Mouse (Mus musculus) kidney, embryonic 14.5 days (tissue): ENCODE measurements around the gene Sgf29. TPM values are rescaled to one million over a fixed set of nuclear protein-coding genes. Genes with fewer than 3 reads are reported as not detected.
A peak's percentile ranks its signal among the peaks of the same experiment; 100 is the strongest.

Source experiments
- ATAC-seq: fragments of 200-750 bp; cut with Nextera tagmentation; 2 replicates; pipeline ENCODE4 v1.8.0; 2017; ENCODE audit warnings: moderate number of reproducible peaks, mild to moderate bottlenecking, moderate TSS enrichment, moderate library complexity; ENCODE audit not compliant: low FRiP score, low TSS enrichment
- H3K27ac ChIP-seq: fragments of 300-500 bp; sonication (generic); 2 replicates; pipeline ENCODE4 v1.5.1; 2014; ENCODE audit warnings: low read depth, mild to moderate bottlenecking, low read length, moderate library complexity, mixed read lengths
- H3K27me3 ChIP-seq: fragments of 300-500 bp; sonication (generic); 2 replicates; pipeline ENCODE4 v1.6.1; 2014; ENCODE audit warnings: mild to moderate bottlenecking, low read length; ENCODE audit not compliant: control insufficient read depth, insufficient read depth
- H3K36me3 ChIP-seq: fragments of 300-500 bp; sonication (generic); 2 replicates; pipeline ENCODE4 v1.6.1; 2014; ENCODE audit warnings: low read length, mixed read lengths; ENCODE audit not compliant: control insufficient read depth, insufficient read depth
- H3K4me1 ChIP-seq: fragments of 300-500 bp; sonication (generic); 2 replicates; pipeline ENCODE4 v1.6.1; 2014; ENCODE audit warnings: low read length, mixed read lengths; ENCODE audit not compliant: control insufficient read depth, insufficient read depth
- H3K4me2 ChIP-seq: fragments of 300-500 bp; sonication (generic); replicated peaks from 2 replicates; pipeline ENCODE4 v1.6.1; 2014; ENCODE audit warnings: low read depth, mild to moderate bottlenecking, low read length
- H3K4me3 ChIP-seq: fragments of 300-500 bp; sonication (generic); 2 replicates; pipeline ENCODE4 v1.5.1; 2014; ENCODE audit warnings: mild to moderate bottlenecking, low read length
- H3K9ac ChIP-seq: fragments of 300-500 bp; sonication (generic); 2 replicates; pipeline ENCODE4 v1.6.1; 2014; ENCODE audit warnings: low read depth, mild to moderate bottlenecking, low read length, moderate library complexity
- H3K9me3 ChIP-seq: fragments of 300-500 bp; sonication (generic); 2 replicates; pipeline ENCODE4 v1.6.1; 2016; ENCODE audit warnings: low read length; ENCODE audit not compliant: control insufficient read depth
- WGBS: fragments of 180-500 bp; shearing (Covaris S2); extraction: QIAGEN DNeasy Blood & Tissue Kit; methylation state at CpG from one replicate; pipeline ENCODE4 v1.1.7; 2014; 5-methylcytosine and 5-hydroxymethylcytosine counted together
- polyA plus RNA-seq: library from polyadenylated mRNA; unstranded; fragments of >200 nt; fragmentation: Nextera tagmentation; extraction: Ambion mirVana; gene quantifications from 2 replicates; pipeline ENCODE4 v1.2.1, GENCODE M21; 2014

Sgf29 gene
- polyA plus RNA-seq, 1 experiment from 2014 or later = 35.6 TPM

GRCm38 (mm10) chr7:126650852-126651251, 1.7 kb downstream of the Sgf29 start:
- WGBS = 64% methylated on average over 2 of the region's 2 CpGs
- H3K4me3 ChIP-seq = no peak overlapping the region

GRCm38 (mm10) chr7:126653991-126654390, 4.9 kb downstream of the Sgf29 start:
- Histone ChIP-seq H3K9me3 (no peaks in the 10 kb centered on the region), H3K4me1 (peaks cover under 1% of the 10 kb centered on the region; the same call in 1 of the 2 replicates), H3K27ac (no peak overlapping the region), H3K4me3 (no peak overlapping the region), H3K9ac (no peak overlapping the region), H3K4me2 (no peak overlapping the region), H3K27me3 (no peaks in the 10 kb centered on the region), H3K36me3 (no peaks in the 10 kb centered on the region)
- 83% methylated on average over 2 of the region's 2 CpGs for WGBS
- no peak for ATAC-seq

More at GRCm38 (mm10) chr7:126650852-126651251, 1.7 kb downstream of the Sgf29 start:
- peaks cover 5% of the 10 kb centered on the region; the same call in 1 of the 2 replicates for H3K4me1 ChIP-seq
- no peak overlapping the region for H3K27ac ChIP-seq
- no peaks in the 10 kb centered on the region for H3K27me3 ChIP-seq
- H3K9ac ChIP-seq = no peak overlapping the region
- no peaks in the 10 kb centered on the region for H3K36me3 ChIP-seq
- ATAC-seq = no peak
- no peak overlapping the region for H3K4me2 ChIP-seq
- no peaks in the 10 kb centered on the region for H3K9me3 ChIP-seq

DNA sequence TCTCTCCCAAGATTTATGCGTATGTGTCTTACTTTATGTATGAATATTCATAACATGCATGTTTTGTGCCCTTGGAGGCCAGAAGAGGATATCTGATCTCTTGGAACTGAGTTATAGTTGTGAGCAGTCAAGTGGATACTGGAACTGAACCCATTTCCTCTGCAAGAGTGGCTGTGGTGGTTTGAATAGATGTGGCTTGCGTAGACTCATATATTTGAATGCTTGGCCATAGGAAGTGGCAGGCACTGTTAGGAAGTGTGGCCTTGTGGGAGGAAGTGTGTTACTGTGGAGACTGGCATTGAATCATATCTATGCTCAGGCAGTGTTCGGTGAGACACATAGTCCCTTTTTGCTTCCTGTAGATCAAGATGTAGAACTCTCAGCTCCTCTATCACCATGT, 6.6 kb downstream of the Sgf29 start:
- Histone ChIP-seq H3K4me2 (no peak overlapping the region), H3K4me3 (no peak overlapping the region), H3K27me3 (no peaks in the 10 kb centered on the region), H3K9ac (no peak overlapping the region), H3K4me1 (no peaks in the 10 kb centered on the region), H3K36me3 (no peaks in the 10 kb centered on the region), H3K9me3 (no peaks in the 10 kb centered on the region), H3K27ac (no peak overlapping the region)
- WGBS = 81% methylated on average over 3 of the region's 3 CpGs
- no peak for ATAC-seq

GRCm38 (mm10) chr7:126657522-126657921, 8.4 kb downstream of the Sgf29 start:
- no peak overlapping the region for H3K9ac ChIP-seq
- 79% methylated on average over 1 of the region's 1 CpGs for WGBS
- H3K4me2 ChIP-seq = no peak overlapping the region
- no peaks in the 10 kb centered on the region for H3K9me3 ChIP-seq
- no peaks in the 10 kb centered on the region for H3K4me1 ChIP-seq
- no peak overlapping the region for H3K4me3 ChIP-seq
- no peak for ATAC-seq
- H3K27me3 ChIP-seq = no peaks in the 10 kb centered on the region
- H3K27ac ChIP-seq = no peak overlapping the region
- no peaks in the 10 kb centered on the region; the same call in 1 of the 2 replicates for H3K36me3 ChIP-seq

DNA sequence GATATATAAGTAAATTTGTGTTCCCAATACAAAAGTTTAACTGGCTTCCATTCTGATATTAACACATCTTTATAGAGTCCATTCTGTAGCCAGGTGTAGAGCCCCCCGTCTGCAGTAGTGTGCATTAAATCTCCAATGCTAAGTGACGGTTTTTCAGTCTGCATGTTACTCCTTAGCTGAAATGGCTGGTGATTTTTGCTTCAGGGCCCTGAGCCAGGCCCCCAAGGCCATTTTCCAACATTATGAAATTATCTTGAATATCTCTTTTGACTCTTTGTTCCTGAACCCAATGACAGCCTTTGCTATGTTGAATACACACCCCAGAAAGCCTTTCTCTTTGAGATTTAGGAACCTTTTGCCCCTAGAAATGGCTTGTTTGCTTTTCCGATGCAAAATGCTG, 10.7 kb downstream of the Sgf29 start:
- H3K4me2 ChIP-seq = no peak overlapping the region
- no peaks in the 10 kb centered on the region for H3K27me3 ChIP-seq
- ATAC-seq = no peak
- H3K36me3 ChIP-seq = peaks cover 10% of the 10 kb centered on the region; the same call in 1 of the 2 replicates
- 89% methylated on average over 3 of the region's 3 CpGs for WGBS
- H3K9me3 ChIP-seq = no peaks in the 10 kb centered on the region
- no peak overlapping the region for H3K9ac ChIP-seq
- H3K27ac ChIP-seq = no peak overlapping the region
- H3K4me1 ChIP-seq = no peaks in the 10 kb centered on the region
- H3K4me3 ChIP-seq = no peak overlapping the region

DNA sequence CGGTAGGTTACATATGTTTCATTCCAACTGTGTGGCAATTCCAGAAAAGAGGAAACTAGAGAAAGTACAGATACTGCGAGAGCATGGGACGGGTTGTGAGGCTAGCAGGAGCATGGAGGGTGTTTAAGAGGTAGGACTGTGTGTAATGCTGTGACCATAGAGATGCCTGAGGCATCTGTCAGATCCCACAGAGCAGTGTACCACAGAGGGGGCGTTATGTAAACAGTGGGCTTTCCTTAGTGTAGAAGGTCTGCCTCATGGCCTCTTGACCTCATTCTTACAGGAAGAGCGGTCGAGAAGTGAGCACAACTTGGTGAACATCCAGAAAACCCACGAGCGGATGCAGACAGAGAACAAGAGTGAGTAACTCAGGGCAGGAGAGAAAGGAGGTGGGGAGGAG, 14.5 kb downstream of the Sgf29 start:
- Histone ChIP-seq H3K36me3 (peaks cover 17% of the 10 kb centered on the region; the same call in 1 of the 2 replicates), H3K4me1 (no peaks in the 10 kb centered on the region), H3K4me2 (no peak overlapping the region), H3K9me3 (no peaks in the 10 kb centered on the region), H3K4me3 (no peak overlapping the region), H3K27ac (no peak overlapping the region), H3K27me3 (no peaks in the 10 kb centered on the region), H3K9ac (no peak overlapping the region)
- 69% methylated on average over 8 of the region's 8 CpGs for WGBS
- ATAC-seq = peak; percentile 24; the same call in 1 of the 2 replicates

DNA sequence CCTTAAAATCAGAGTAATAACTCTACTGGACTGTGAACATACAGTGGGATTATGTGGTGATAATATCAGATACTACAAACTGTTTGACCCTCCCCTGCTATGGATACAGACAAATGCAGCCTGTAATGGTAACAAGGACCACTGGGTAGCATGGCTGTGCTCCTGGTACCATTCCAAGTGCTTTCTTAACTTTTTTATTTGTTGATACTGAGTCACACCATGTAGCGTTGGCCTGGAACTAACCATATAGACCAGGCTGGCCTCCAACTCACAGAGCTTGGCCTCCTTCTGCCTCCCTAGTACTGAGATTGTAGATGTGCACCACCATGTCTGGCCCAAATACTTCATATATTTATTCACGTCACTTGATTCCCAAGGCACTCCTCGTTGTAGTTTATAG, 16.2 kb downstream of the Sgf29 start:
- WGBS = 90% methylated on average over 3 of the region's 3 CpGs
- H3K4me2 ChIP-seq = no peak overlapping the region

GRCm38 (mm10) chr7:126667495-126668090, 18.5 kb downstream of the Sgf29 start:
- Histone ChIP-seq H3K9ac (no peak overlapping the region), H3K4me2 (no peak overlapping the region), H3K36me3 (peaks cover 28% of the 10 kb centered on the region; the same call in 1 of the 2 replicates), H3K27me3 (no peaks in the 10 kb centered on the region), H3K27ac (peak overlapping the region; percentile 51; the same call in 1 of the 2 replicates), H3K4me3 (no peak overlapping the region), H3K4me1 (no peaks in the 10 kb centered on the region), H3K9me3 (no peaks in the 10 kb centered on the region)
- 76% methylated on average over 9 of the region's 9 CpGs for WGBS
- no peak for ATAC-seq

More for the DNA sequence above, 16.2 kb downstream of the Sgf29 start:
- Histone ChIP-seq H3K36me3 (peaks cover 21% of the 10 kb centered on the region; the same call in 1 of the 2 replicates), H3K27me3 (no peaks in the 10 kb centered on the region), H3K9me3 (no peaks in the 10 kb centered on the region), H3K27ac (no peak overlapping the region), H3K4me1 (no peaks in the 10 kb centered on the region), H3K4me3 (no peak overlapping the region), H3K9ac (no peak overlapping the region)
- ATAC-seq = no peak

- Histone ChIP-seq H3K27me3 (no peaks in the 10 kb centered on the region), H3K4me2 (no peak overlapping the region), H3K27ac (peak overlapping the region; percentile 51; the same call in 1 of the 2 replicates), H3K4me3 (no peak overlapping the region), H3K9me3 (no peaks in the 10 kb centered on the region), H3K9ac (no peak overlapping the region), H3K4me1 (no peaks in the 10 kb centered on the region), H3K36me3 (peaks cover 33% of the 10 kb centered on the region; the same call in 1 of the 2 replicates)
- WGBS = 76% methylated on average over 5 of the region's 5 CpGs
- no peak for ATAC-seq
These were observed 19.3 kb downstream of the Sgf29 start for GRCm38 (mm10) chr7:126668452-126668851.
